Mouse (Mus musculus): ENCODE data around the gene Spock2. TPM values are rescaled to one million over a fixed set of nuclear protein-coding genes. Genes with fewer than 3 reads are reported as not detected.
A peak's percentile ranks its signal among the peaks of the same experiment; 100 is the strongest.
"Not testable (repeated sequence)": the region's sequence is repeated elsewhere in the genome, so short reads cannot be mapped to it uniquely, and the experiment has no call there.

Gene Spock2
- total RNA-seq, 2 experiments from 2014 or later, result 10.3 to 16.2 TPM

DNA sequence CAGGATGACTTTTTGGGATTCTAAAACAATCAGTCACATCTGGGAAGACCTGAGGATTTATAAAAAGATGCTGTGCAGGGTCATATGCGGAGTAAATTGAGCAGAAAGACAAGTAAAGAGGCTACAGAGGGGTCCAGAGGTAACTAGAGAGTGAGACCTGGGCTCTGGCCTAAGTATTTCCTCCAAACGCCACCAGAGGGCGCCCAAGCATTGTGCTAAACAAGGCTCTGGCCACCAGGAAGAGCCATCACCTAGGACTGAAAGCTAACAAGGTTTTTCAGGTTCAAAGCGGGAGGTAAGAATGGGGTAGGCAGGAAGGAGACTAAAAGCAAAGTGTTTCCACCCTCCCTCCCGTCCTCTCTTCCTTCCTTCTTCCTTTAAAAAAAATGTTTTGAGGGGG is 42.1 kb downstream of the Spock2 start:
- DNase-seq, result peak; percentile 77 to 90

DNA sequence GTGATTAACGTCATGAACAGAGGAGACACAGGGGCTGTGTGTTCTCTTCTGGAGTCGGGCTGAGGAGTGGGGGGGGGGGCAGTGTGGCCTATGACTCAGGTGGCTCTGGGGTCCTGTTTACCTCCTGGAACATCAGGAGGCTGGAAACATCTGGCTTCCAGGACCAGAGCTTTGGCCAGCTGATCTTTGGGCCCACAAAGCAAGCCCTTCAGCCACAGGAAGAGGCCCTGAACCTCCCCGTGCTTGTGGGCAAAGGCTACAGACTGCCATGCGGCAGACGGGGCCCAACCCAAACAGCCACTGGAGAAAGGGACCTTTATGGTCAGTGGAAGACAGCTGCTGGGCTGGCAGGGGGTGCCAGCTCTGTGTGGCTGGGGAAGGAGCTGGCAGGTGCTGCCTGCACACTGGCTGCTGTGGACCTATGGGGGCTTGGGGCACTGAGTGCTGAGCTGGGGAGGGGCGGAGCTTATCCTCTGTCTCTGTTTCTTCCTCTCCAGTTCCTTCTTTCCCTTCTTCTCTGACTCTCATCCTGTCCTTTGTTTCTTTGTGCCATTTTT is 45.2 kb downstream of the Spock2 start:
- DNase-seq, result no peak

DNA sequence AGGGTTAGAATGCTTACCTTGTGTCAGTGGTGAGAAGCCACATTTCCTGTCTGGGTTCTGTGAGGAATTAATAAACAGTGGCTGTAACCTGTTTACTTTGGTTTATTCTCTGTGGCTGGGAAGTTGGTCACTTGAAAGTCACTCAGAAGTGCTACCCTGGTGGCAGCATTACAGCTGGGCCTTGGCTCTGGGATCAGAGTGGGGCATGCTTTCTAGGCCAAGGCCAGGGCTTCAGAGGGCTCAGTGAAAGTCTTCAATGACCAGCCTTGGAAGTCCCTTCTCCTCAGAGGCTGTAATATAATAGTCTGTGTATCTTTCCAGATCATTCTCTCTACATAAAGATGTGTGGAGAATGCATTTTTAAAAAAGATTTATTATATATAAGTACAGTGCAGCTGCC is 50.0 kb downstream of the Spock2 start:
- no peak for DNase-seq

DNA sequence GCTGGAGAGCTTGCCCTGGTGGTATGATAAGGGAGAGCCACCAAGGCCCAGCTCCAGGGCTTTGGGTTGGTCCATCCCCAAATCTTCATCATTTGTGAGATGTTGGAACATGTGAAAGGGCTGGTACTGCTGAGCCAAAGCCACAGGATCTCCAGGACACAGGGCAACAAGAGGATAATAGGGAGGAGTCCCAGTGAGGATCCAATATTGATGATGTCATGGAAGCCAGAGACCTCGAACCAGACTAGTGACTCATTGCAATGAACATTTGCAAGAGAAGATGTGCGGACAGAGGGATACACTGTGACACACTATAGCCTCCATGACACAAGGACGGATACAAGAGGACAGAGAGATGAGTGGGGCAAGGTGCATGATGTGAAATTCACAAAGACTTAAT is 52.1 kb downstream of the Spock2 start:
- DNase-seq, result no peak

DNA sequence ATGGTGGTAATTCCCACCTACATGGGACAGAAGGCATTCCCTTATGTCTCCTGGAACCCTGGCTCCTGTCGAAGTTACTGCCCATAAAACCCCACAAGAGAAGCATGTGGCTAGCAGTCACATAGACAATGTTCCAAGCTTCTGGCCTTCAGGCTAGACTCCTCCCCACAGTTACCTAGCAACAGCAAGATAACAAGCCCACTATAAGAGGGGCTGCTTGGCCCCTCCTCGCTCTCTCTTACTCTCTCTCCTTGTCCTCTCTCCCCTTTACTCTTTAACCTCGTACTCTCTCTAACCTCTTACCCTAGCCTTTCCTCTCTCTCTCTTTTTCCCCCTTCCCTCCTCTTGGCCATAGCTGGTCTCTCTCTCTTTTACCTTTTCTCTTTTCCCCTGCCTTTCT is 55.4 kb downstream of the Spock2 start:
- not testable (repeated sequence) for DNase-seq

DNA sequence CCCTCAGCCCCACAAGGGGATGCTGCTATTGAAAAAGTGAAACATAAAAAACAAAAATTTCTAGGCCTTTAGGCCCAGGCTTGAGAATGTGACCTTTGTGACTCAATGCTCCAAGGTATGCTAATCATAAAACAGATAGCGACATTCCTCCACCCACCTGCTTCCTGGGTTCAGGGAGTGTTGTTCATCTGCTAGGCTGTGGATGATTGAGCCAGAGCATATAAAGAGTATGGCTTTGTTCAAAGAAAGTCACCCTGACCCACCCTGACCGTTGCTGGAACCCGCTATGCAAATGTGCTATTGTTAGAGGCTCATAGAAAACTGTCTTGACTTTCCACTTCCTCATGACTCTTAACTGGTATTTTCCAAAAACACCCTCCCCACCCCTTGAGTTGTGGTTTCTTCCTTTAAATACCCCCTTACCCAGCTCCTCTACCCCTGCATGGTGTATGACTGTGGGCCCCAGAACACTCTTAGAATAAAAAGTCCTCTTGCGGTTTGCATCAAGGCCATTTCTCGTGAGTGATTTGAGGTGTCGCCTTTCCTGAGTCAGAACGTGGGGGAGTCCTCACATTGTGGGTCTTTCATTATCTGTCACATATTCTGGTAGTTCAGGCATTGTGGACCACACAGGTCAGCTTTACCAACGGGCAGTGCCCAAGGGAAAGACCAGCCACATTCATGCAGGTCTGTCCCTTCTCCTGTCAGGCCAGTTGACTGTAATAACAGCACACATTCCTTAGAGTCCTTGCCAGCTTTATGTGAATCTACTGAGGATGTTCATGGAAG is 56.4 kb downstream of the Spock2 start:
- DNase-seq, result not testable (repeated sequence)

DNA sequence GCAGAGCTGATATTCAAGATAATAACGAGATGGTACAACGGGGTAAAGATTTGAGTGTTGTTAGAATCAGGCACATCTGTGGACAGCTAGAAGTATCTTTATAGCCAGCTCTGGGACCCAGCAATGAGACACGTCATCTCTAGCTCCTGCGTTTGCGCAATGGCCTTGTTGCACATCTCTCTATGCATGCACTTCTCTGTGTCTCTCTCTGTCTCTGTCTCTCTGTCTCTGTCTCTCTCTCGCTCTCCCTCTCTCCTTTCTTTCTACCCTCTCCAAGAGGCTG is 56.9 kb downstream of the Spock2 start:
- DNase-seq, result no peak

DNA sequence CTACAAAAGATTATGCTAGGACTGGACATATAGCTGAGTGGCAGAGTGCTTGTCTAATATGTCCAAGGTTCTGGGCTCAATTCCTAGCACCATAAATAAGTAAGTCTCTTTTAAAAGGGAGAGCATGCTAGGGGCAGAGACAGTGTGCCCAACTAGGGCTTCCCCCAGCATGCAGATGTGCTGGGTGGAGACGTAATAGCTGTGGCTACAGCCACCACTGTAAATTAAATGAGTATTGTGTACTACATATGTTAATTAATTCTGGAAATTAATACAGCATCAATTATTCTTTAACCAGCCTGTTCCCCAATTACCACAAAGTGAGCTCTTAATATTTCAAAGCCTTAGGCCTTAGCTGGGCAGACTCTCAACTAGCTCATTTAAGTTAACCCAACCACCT is 58.9 kb downstream of the Spock2 start:
- DNase-seq, result no peak

DNA sequence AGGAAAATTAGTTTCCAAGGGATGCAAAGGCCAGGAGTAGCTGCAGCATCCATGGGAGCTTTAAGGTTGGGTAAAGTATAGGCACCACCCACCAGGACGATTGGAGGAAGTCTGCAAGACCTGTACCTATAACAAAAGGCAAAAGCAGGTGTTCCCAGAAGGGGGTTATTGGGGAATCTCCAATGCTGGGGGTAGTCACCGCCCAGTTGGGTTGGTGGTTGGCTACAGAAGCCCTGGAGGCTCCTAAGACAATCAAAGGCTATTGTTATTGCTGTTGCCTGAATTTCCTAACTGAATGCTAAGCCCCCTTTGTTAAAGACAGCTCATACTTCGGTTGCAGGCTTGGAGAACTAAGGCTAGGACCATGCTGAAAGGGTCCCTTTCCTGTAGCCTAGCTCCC is 60.0 kb downstream of the Spock2 start:
- DNase-seq, result no peak

DNA sequence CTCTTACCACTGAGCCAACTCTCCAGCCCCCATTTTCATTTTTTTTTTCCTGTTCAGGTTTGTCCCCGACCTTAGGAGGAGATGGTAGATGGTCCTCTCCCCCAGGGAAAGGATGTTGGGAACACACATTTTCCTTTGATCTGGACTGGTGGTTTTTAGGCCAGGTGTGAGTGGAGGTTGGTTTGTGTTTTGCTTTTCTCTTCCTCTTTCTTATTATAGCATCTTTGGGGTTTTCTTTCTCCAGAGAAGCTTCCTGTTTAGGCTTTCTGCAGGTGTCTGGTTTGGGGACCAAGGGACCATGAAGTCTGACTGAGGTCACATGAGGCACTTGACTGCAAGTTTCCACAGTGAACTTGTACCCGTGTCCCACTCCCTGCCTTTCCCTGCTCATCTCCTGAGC is 62.3 kb downstream of the Spock2 start:
- no peak for DNase-seq

DNA sequence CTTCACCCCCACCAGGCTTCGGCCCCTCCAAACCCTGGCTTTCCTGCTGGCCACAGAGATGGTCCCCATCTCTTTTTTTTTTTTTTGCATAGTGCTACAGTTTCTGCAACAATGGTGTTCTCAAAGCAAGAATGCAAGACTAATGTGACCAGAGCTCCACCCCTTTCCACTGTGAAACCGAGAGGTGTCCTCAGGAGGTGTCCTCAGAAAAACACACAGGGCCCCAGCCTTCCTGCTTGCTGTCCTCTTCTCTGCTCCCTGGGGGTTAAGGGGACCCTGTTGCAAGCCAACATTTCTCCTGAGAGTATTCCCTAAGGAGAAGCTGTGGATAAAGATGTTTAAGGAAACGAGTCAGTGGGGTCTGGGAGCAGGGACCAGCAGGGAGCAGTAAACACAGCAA is 62.9 kb downstream of the Spock2 start:
- DNase-seq, result peak in 1 of 2 experiments; percentile 13

DNA sequence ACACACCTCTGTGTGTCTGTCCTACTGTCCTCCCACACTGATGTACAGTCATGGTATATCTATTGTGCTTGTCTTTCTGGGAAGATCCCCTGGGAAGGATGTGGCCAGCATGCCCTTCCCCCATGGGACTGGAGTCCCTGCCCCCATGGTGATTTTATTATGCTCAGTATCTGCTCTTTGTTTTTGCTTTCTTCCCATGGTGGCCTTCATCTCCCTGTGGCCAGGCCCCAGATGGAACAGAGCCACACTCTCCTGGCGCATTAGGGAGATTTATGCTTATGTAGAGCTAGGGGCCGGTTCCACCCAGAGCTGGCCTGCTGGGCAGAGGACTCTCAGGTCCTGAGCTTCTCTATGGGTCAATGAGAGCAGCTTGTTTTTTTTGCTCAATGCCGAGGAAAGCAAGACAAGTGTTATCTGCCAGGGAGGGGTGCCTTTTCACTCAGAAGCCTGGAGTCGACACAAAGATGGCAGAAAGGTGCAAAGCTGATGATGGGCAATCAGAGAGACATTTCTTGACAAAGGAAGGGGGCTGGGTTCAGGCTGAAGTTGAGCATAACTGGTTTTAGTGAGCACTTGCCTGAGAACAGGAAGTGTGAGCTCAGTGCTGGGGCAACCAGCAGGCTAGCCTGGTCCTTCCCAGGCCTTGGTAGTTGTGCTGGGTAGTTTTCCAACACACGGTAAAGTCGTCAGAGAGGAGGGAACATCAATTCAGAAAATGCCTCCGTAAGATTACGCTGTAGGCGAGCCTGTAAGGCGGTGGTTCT is 64.5 kb downstream of the Spock2 start:
- DNase-seq, result no peak

DNA sequence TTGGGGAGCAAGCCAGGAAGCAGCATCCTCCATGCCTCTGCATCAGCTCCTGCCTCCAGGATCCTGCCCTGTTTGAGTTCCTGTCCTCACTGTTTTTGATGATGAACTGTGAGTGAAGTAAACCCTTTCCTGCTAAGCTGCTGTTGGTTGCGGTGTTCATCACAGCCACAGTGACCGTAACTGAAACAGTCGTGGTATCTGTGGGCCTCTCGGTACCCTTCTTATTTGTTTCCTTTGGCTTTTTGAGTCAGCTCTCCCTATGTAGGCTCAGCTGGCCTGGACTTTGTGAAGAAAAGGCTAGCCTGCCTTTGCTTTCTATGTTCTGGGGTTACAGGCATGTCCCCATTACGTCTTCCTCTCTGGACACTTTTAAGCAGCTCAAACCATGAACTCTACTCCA is 65.3 kb downstream of the Spock2 start:
- DNase-seq, result no peak

DNA sequence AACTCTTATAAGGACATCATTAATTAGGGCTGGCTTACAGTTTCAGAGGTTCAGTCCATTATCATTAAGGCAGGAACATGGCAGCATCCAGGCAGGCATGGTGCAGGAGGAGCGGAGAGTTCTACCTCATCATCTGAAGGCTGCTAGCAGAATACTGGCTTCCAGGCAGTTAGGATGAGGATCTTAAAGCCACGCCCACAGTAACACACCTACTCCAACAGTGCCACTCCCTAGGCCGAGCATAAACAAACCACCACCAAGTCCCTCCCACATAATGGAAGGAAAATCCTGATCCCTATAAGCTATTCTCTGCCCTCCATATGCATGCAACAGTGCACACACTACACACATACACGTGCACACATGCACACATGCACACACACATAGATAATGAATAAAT is 66.3 kb downstream of the Spock2 start:
- no peak for DNase-seq

DNA sequence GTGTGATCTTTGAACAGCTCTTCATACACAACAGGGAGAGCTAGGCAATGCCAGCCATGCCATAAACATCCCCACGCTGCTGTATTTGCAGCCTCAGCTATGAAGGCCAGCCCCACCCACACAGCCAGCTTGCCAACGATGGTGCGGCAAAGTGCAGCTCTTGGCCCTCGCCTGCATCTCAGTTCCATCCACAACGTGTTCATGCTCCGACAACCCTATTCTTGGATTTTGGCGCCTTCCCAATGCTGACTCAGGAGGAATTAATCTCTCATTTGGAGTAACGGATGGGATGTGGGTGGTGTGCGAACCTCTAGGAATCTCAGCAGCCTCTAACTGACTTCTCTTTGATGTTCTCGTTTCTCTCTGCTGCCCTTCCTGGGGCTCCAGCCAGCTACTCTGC is 67.0 kb downstream of the Spock2 start:
- peak; percentile 41 to 43 for DNase-seq

DNA sequence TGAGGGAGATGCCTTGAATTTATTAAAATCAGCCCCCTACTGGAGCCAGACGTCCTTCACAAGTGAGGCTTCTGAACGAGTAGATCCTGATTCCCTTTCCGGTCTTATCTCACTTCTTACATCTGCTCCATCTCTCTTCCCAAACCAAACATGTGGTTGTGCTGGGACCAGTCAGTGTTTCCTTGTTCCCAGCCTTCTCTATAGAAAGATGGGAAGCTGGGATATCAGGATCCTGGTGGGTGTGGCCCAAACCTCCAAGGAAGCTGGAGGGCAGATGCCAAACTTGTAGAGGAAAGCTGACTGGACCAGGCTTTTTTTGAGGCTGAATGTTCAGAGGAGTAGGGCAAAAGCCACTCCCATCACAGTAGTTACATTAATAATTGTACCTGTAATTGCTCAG is 68.5 kb downstream of the Spock2 start:
- DNase-seq, result no peak

DNA sequence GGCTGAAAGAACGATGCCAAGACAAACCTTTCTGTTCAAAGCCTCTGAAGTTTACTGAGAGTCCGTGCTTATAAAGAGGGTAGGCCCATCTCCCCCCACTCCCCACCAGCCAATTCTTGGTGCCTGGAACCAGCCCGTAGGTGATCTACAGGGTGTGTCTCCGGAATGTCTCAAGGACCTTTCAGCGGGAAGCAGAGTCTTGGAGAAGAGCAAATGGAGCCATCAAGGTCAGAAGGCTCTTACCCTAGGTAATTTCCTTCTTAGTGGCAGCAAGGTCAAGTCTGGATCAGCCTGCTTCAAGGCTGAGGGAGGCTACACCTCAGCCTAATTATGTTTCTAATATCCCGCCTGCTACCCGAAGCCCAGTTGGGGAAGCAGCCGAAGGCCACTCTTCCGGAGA is 69.3 kb downstream of the Spock2 start:
- DNase-seq, result not testable (repeated sequence)

Small RNA genes lying within 50 kb of the gene (microRNA-seq; reads per million reads assigned to microRNA genes)
- gene Mir6906, result 0 reads per million in 2 experiments

Other genes starting within 250 kb of the Spock2 start
- 10 to 100 TPM; 38.6 to 42.3 TPM for gene Dnajb12, start 226.7 kb upstream of the Spock2 start, total RNA-seq (2021)
- gene Ddit4, start 154.4 kb upstream of the Spock2 start, total RNA-seq (2021), result 100 to 1,000 TPM; 158 to 190 TPM
- 10 to 100 TPM; 23.2 to 25.9 TPM for gene Ascc1, start 103.4 kb upstream of the Spock2 start, total RNA-seq (2021)
- gene Anapc16, start 103.1 kb upstream of the Spock2 start, total RNA-seq (2021), result 10 to 100 TPM; 73.8 to 84.0 TPM
- 1 to 10 TPM in 1 of 2 experiments, under 1 TPM in 1; 0.74 to 1.5 TPM for gene Chst3, start 113.0 kb downstream of the Spock2 start, total RNA-seq (2021)
- 1,000 to 10,000 TPM; 1,306 to 1,321 TPM for gene Psap, start 171.4 kb downstream of the Spock2 start, total RNA-seq (2021)
- 10 to 100 TPM; 11.3 to 13.3 TPM for gene Vsir, start 240.6 kb downstream of the Spock2 start, total RNA-seq (2021)

Measured in heart, adult 18-20 months (tissue).